Mouse (Mus musculus): ENCODE measurements around the gene Ghrl. TPM values are rescaled to one million over a fixed set of nuclear protein-coding genes. Genes with fewer than 3 reads are reported as not detected.
"Not testable (repeated sequence)": the region's sequence is repeated elsewhere in the genome, so short reads cannot be mapped to it uniquely, and the experiment has no call there.

Ghrl gene
- polyA plus RNA-seq, 1 experiment, result not detected

- no peak overlapping the region for H3K27ac ChIP-seq (ENCODE audit: control insufficient read depth, insufficient read depth, low read depth, low read length, poor library complexity)
These were observed 41.3 kb downstream of the Ghrl start for GRCm38 (mm10) chr6:113678246-113679012.

GRCm38 (mm10) chr6:113677070-113677734 is 42.5 kb downstream of the Ghrl start:
- 54% methylated on average over 14 of the region's 14 CpGs for WGBS
- TF ChIP-seq POLR2A (IDR thresholded peaks at IDR 0.05; ENCODE audit: borderline replicate concordance, control insufficient read depth, low read depth, low read length), result no peak
- TF ChIP-seq CTCF (IDR thresholded peaks at IDR 0.05; ENCODE audit: control insufficient read depth, insufficient read depth, low read length), result no peak
- Histone ChIP-seq H3K4me1 (ENCODE audit: control insufficient read depth, insufficient read depth, low read length) (peaks cover 7% of the 10 kb centered on the region), H3K27ac (ENCODE audit: control insufficient read depth, insufficient read depth, low read depth, low read length, poor library complexity) (peak overlapping the region; percentile 67), H3K4me3 (replicated peaks; ENCODE audit: control insufficient read depth, low read depth, low read length) (no peak overlapping the region)

More at GRCm38 (mm10) chr6:113678246-113679012, 41.3 kb downstream of the Ghrl start:
- H3K4me3 ChIP-seq (replicated peaks; ENCODE audit: control insufficient read depth, low read depth, low read length), result no peak overlapping the region
- WGBS, result 84% methylated on average over 14 of the region's 14 CpGs
- peaks cover 7% of the 10 kb centered on the region for H3K4me1 ChIP-seq (ENCODE audit: control insufficient read depth, insufficient read depth, low read length)
- TF ChIP-seq CTCF (IDR thresholded peaks at IDR 0.05; ENCODE audit: control insufficient read depth, insufficient read depth, low read length) (no peak), POLR2A (IDR thresholded peaks at IDR 0.05; ENCODE audit: borderline replicate concordance, control insufficient read depth, low read depth, low read length) (no peak)

- no peak overlapping the region for H3K4me3 ChIP-seq (replicated peaks; ENCODE audit: control insufficient read depth, low read depth, low read length)
- TF ChIP-seq POLR2A (IDR thresholded peaks at IDR 0.05; ENCODE audit: borderline replicate concordance, control insufficient read depth, low read depth, low read length) (no peak), CTCF (IDR thresholded peaks at IDR 0.05; ENCODE audit: control insufficient read depth, insufficient read depth, low read length) (no peak)
- 91% methylated on average over 9 of the region's 9 CpGs for WGBS
- H3K4me1 ChIP-seq (ENCODE audit: control insufficient read depth, insufficient read depth, low read length), result peaks cover 8% of the 10 kb centered on the region
- H3K27ac ChIP-seq (ENCODE audit: control insufficient read depth, insufficient read depth, low read depth, low read length, poor library complexity), result no peak overlapping the region
These were observed 43.7 kb downstream of the Ghrl start for GRCm38 (mm10) chr6:113675991-113676390.

- no peak for TF ChIP-seq POLR2A (IDR thresholded peaks at IDR 0.05; ENCODE audit: borderline replicate concordance, control insufficient read depth, low read depth, low read length)
- TF ChIP-seq CTCF (IDR thresholded peaks at IDR 0.05; ENCODE audit: control insufficient read depth, insufficient read depth, low read length), result no peak
- Histone ChIP-seq H3K27ac (ENCODE audit: control insufficient read depth, insufficient read depth, low read depth, low read length, poor library complexity) (no peak overlapping the region), H3K4me1 (ENCODE audit: control insufficient read depth, insufficient read depth, low read length) (peaks cover 7% of the 10 kb centered on the region; the same call in 1 of the 2 replicates), H3K4me3 (replicated peaks; ENCODE audit: control insufficient read depth, low read depth, low read length) (no peak overlapping the region)
- 52% methylated on average over 4 of the region's 4 CpGs for WGBS
These were observed 44.4 kb downstream of the Ghrl start for GRCm38 (mm10) chr6:113675234-113675633.

GRCm38 (mm10) chr6:113672989-113673388 is 46.7 kb downstream of the Ghrl start:
- TF ChIP-seq POLR2A (IDR thresholded peaks at IDR 0.05; ENCODE audit: borderline replicate concordance, control insufficient read depth, low read depth, low read length), result no peak
- no peak for TF ChIP-seq CTCF (IDR thresholded peaks at IDR 0.05; ENCODE audit: control insufficient read depth, insufficient read depth, low read length)
- Histone ChIP-seq H3K4me1 (ENCODE audit: control insufficient read depth, insufficient read depth, low read length) (peaks cover 14% of the 10 kb centered on the region), H3K27ac (ENCODE audit: control insufficient read depth, insufficient read depth, low read depth, low read length, poor library complexity) (no peak overlapping the region; the same call in 1 of the 2 replicates), H3K4me3 (replicated peaks; ENCODE audit: control insufficient read depth, low read depth, low read length) (no peak overlapping the region)
- WGBS, result 67% methylated on average over 6 of the region's 6 CpGs

GRCm38 (mm10) chr6:113672029-113672428 is 47.7 kb downstream of the Ghrl start:
- peaks cover 14% of the 10 kb centered on the region for H3K4me1 ChIP-seq (ENCODE audit: control insufficient read depth, insufficient read depth, low read length)
- 89% methylated on average over 1 of the region's 1 CpGs for WGBS
- not testable (repeated sequence) for H3K4me3 ChIP-seq (replicated peaks; ENCODE audit: control insufficient read depth, low read depth, low read length); H3K27ac ChIP-seq (ENCODE audit: control insufficient read depth, insufficient read depth, low read depth, low read length, poor library complexity)

DNA sequence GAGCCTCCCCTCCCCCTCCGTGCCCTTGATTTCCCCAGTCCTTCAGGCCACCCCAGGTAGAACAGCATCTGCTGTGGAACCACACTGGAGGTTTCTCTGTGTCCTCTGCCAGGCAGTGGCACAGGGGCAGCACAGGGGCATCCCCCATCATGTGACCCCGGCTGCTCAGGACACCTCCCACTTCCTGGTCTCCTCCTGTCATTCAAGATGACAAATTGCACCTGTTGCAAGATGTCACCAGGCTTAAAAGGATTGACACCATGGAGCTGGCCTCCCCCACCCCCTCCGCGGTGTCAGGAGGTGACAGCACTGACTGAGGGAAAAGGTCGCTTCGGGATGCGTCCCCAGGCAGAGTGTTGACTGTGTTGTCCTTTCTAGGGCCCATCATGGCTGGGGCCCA is 49.9 kb downstream of the Ghrl start:
- Histone ChIP-seq H3K4me1 (ENCODE audit: control insufficient read depth, insufficient read depth, low read length) (peaks cover 15% of the 10 kb centered on the region), H3K4me3 (replicated peaks; ENCODE audit: control insufficient read depth, low read depth, low read length) (no peak overlapping the region), H3K27ac (ENCODE audit: control insufficient read depth, insufficient read depth, low read depth, low read length, poor library complexity) (peak overlapping the region; percentile 55)
- WGBS, result 71% methylated on average over 7 of the region's 7 CpGs
- no peak for TF ChIP-seq CTCF (IDR thresholded peaks at IDR 0.05; ENCODE audit: control insufficient read depth, insufficient read depth, low read length)
- no peak for TF ChIP-seq POLR2A (IDR thresholded peaks at IDR 0.05; ENCODE audit: borderline replicate concordance, control insufficient read depth, low read depth, low read length)

- Histone ChIP-seq H3K27ac (ENCODE audit: control insufficient read depth, insufficient read depth, low read depth, low read length, poor library complexity) (peak overlapping the region; percentile 55), H3K4me3 (replicated peaks; ENCODE audit: control insufficient read depth, low read depth, low read length) (no peak overlapping the region), H3K4me1 (ENCODE audit: control insufficient read depth, insufficient read depth, low read length) (peaks cover 20% of the 10 kb centered on the region)
- WGBS, result 7% methylated on average over 15 of the region's 15 CpGs
- TF ChIP-seq CTCF (IDR thresholded peaks at IDR 0.05; ENCODE audit: control insufficient read depth, insufficient read depth, low read length) (no peak), POLR2A (IDR thresholded peaks at IDR 0.05; ENCODE audit: borderline replicate concordance, control insufficient read depth, low read depth, low read length) (no peak)
These were observed 51.2 kb downstream of the Ghrl start for GRCm38 (mm10) chr6:113668287-113669154.

All from bone marrow, adult 2 months (tissue).